Mouse (Mus musculus) CD4-positive, CD25-positive, alpha-beta regulatory T cell, adult 4 months (primary cell): ENCODE measurements around the gene Dydc1. TPM values are rescaled to one million over a fixed set of nuclear protein-coding genes. Genes with fewer than 3 reads are reported as not detected.

ENCODE experiments used
- ATAC-seq: one replicate; pipeline ENCODE4 v1.8.0; 2017
- polyA plus RNA-seq, 2 experiments: library from polyadenylated mRNA; unstranded; fragments of 100-300 nt; shearing (Covaris generic); gene quantifications; one replicate each; pipeline ENCODE4 v1.2.1; 2017

Dydc1 gene
- polyA plus RNA-seq, 2 experiments from 2014 or later = not detected

- ATAC-seq = no peak
These were observed 28.0 kb downstream of the Dydc1 start for GRCm38 (mm10) chr14:41100712-41101111.

GRCm38 (mm10) chr14:41101242-41101641, 28.5 kb downstream of the Dydc1 start:
- no peak for ATAC-seq

GRCm38 (mm10) chr14:41102269-41102668, 29.6 kb downstream of the Dydc1 start:
- no peak for ATAC-seq

- no peak for ATAC-seq
These were observed 32.2 kb downstream of the Dydc1 start, which contains the start of gene Mat1a for GRCm38 (mm10) chr14:41104853-41105444. Gene Mat1a (plus strand): TSS chr14:41105035.

- ATAC-seq = no peak
These were observed 38.4 kb downstream of the Dydc1 start for GRCm38 (mm10) chr14:41111031-41111668.

GRCm38 (mm10) chr14:41112944-41113343, 40.2 kb downstream of the Dydc1 start:
- ATAC-seq = no peak

GRCm38 (mm10) chr14:41116271-41116670, 43.6 kb downstream of the Dydc1 start:
- ATAC-seq = no peak

- no peak for ATAC-seq
These were observed 52.0 kb downstream of the Dydc1 start for GRCm38 (mm10) chr14:41124683-41125082.

- ATAC-seq = no peak
These were observed 55.3 kb downstream of the Dydc1 start for GRCm38 (mm10) chr14:41127997-41128396.

GRCm38 (mm10) chr14:41131540-41131939, 58.8 kb downstream of the Dydc1 start, which contains the start of gene Sftpa1:
Gene Sftpa1 (plus strand): TSS chr14:41131782.
- ATAC-seq = no peak

- no peak for ATAC-seq
These were observed 64.3 kb downstream of the Dydc1 start for GRCm38 (mm10) chr14:41137006-41137405.

GRCm38 (mm10) chr14:41140686-41141085, 68.0 kb downstream of the Dydc1 start:
- ATAC-seq = no peak

Other genes with a start within 250 kb of the Dydc1 start
- under 1 TPM; 0.32 to 0.75 TPM for gene Sh2d4b, start 179.6 kb upstream of the Dydc1 start, polyA plus RNA-seq
- 10 to 100 TPM; 62.4 to 88.4 TPM for gene Tspan14, start 106.1 kb upstream of the Dydc1 start, polyA plus RNA-seq
- gene Fam213a, start 59.1 kb upstream of the Dydc1 start, polyA plus RNA-seq = 10 to 100 TPM; 12.4 to 13.4 TPM
- not detected for gene Dydc2, start 3.7 kb upstream of the Dydc1 start, polyA plus RNA-seq
- not detected for gene Mat1a, start 32.1 kb downstream of the Dydc1 start, polyA plus RNA-seq
- not detected for gene Sftpa1, start 58.9 kb downstream of the Dydc1 start, polyA plus RNA-seq
- not detected for gene Mbl1, start 78.5 kb downstream of the Dydc1 start, polyA plus RNA-seq
- not detected for gene Sftpd, start 112.2 kb downstream of the Dydc1 start, polyA plus RNA-seq
- gene Gm2832, start 205.9 kb downstream of the Dydc1 start, polyA plus RNA-seq = not detected